Mouse (Mus musculus) gastrocnemius, postnatal 10 days (tissue): ENCODE measurements at regions not wholly inside any gene's neighbourhood (a gene's known extent, or its start where the extent isn't known, plus 50 kb on each side); places are given as distances from the start of the nearest gene placed in this dataset.
A peak's percentile ranks its signal among the peaks of the same experiment; 100 is the strongest.

Source experiments
- DNase-seq: peaks from one replicate; pipeline ENCODE4 v3.0.0; 2021; ENCODE audit warnings: mixed read lengths

DNA sequence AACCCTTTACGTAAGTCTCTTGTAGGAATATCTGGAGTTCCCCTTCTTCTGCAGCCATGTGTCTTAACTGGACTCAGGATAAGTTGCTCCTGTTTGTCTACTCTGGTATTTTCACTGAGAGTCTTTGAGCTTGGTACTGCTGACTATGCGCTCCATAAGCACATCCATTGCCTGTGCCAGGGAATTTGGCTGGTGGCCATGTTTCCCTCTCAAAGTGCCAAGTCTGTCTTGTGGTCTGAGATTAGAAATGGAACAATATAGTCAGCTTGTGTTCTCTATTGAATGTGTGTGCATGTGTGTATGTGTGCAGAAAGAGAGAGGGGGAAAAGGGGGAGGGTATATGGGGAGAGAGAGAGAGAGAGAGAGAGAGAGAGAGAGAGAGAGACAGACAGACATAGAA lies 263.7 kb downstream of the Olfm4 start:
- DNase-seq: peak; percentile 12

- DNase-seq: no peak
Observed at GRCm38 (mm10) chr14:80249882-80250281, 266.0 kb downstream of the Olfm4 start.

DNA sequence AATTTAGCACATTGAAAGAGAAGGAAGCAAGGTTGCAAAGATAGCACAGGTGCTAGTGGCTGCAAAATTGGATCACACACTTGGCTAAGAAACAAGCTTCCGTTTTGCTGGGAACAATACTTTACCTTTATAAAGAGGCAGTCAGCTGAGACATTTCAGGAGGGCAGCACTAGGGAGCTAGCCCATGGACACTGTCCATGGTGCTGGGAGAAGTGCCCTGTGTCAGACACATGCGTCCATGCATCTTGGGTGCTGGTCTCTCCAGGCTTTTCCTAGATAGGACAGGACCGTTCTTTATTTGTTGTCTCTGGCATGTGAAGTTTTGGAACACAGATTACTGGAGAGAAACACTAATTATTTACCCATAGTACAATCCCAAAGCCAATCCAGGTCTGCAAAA lies 273.2 kb downstream of the Olfm4 start:
- DNase-seq: peak; percentile 6

DNA sequence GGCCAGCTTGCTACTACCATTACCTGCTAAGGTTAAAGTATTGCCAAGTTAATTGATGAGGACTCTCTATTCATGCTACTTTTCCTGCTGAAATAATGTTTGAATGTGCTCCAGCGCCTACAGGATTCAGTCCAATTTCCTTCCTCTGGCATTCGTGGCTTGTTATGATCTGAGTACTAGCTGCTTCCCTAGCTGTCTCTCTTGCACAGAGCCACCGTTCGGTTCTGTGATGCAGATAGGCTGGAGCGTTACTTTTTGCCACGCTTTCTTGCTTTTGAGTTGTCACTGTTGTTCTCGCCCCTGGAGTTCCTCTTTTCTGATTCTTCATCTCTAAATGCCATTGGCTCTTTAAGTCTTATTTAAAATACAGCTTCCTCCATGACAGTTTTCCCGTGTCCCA lies 279.3 kb downstream of the Olfm4 start:
- no peak for DNase-seq

- no peak for DNase-seq
Observed at GRCm38 (mm10) chr14:80265081-80265480, 281.2 kb downstream of the Olfm4 start.

DNA sequence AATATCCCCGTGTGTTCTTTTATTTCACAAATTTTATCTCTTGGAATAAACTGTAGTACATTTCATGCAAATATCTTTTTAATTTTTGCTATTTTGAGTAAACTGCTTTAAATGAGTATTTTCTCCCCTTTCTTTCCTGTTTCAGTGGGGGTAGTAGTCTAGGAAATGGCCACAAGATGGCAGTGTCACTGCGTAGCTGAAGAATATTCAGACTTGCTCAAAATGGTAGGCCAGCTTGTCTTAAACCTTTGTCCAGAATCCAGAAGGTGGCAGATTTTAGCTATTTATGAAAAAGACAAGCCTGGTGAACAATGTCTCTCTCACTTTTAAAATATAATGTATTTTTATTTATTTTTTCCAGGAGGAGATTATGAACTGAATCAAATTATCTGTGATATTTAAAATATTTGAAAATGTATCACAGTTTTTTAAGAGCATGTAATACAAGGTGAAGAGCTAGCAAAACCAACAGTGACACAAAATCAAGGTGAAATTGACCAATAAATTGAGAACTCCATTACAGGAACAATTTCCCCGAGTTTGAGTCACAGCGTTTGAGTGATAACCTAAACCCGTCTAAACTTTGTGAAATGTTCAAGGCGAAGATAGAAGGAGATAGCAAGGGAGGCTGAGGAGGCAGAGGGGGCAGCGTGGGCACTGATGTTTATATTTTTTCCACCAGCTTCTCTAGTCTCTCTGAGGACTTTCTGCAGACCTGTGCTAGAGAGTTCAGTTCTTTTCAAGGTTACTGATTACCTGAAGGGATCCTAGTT lies 285.5 kb downstream of the Olfm4 start:
- peak; percentile 58 for DNase-seq

DNA sequence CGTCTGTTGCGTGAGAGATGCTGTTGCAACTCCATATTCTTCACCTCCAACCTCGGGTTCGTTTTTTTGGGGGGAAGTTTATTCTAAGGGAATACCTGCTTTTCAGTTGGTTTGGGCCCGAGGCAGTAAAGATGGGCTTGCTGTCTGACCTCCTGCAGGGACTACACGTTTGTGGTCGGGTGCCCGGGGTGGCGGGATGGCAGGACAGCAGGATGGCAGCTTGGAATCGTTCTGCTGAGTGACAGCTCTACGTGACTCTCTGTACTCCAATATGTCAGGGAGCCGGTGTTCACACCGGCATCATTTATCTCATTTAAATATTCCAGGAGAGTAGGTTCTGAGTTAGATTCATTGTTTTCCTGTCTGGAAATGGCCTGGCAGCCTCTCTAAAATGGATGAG lies 286.2 kb downstream of the Olfm4 start:
- DNase-seq: no peak

GRCm38 (mm10) chr14:80280188-80280587 lies 296.3 kb downstream of the Olfm4 start:
- DNase-seq: no peak

GRCm38 (mm10) chr14:80283726-80284125 lies 299.8 kb downstream of the Olfm4 start:
- no peak for DNase-seq

GRCm38 (mm10) chr14:80291360-80291759 lies 307.5 kb downstream of the Olfm4 start:
- no peak for DNase-seq

DNA sequence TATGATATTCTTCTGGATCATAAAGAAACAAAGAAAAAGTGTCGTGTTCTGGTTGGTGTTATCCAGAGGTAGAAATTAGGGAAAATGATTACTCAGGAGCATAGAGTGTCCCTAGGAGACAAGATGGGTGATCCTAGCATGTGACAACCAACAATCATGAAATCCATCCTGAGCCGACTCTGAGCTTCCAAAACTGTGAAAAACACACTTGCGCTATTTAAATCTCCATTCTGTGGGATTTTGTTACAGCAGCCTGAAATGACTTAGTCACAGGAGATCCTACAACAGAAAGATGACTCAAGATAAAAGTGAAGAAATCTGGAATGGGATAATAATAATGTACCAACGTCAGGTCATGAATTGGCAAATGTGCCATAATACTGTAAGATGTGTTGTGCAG lies 309.5 kb downstream of the Olfm4 start:
- no peak for DNase-seq

GRCm38 (mm10) chr14:80329651-80330050 lies 345.8 kb downstream of the Olfm4 start:
- no peak for DNase-seq

DNA sequence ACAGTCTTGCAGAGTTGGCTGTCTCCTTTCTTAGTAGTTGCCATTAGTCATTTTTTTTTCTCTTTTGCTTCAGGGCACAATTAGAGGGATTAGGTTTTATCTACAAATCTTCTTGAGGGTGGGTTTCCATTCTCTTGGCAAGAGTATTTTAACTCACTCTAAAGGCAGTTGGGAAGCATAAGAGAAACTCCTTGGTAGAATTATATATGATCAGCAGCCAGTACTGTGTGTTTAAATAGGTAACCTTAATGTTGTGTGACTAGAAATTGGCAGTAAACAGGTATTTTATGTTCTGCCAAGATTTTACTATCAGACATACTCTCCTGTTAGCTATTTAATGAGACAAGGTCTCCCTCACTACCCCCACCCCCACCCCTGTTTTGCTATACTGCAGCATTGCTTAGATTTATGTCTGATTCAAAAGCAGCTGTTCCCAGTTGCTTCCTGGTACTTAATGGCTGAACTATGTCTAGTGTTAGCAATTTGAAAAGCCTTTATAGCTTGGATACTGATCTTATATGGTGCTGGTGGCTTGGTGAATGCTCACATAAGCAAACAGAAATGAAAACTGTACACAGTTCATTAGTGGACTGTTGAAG lies 378.2 kb downstream of the Olfm4 start:
- no peak for DNase-seq

DNA sequence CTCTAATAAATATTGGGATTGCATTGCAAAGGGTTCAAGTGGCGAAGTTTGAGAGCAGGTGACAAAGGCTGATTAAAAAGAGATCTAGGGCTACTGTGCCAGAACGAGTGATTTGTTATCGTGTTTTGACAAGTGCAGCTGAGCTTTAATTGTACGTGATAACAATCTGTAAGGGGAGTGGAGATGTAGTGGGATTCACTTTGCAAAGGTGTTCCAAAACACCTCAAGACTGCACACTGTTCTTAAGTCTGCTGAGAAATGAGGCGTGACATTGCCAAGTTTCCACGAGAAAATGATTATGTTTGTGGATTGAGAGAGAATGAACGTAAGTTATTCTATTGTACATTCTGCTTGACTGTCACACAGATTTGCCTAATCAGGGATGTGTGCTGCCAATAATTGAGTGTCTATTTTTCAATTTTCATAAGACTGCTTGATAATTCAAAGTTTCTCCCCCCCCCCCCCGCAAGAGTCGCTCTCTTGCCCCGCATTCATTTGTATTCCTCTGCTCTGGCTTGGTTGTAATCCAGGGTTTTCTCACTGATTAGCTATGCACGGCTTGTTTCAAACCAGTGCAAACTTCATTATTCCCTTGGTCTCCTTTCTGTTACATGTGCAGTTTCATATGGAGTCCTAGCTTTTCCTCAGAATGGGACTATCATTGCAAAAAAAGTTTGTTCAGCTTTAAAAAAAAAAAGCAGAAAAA lies 385.7 kb downstream of the Olfm4 start:
- no peak for DNase-seq

- peak; percentile 10 for DNase-seq
Observed at GRCm38 (mm10) chr14:80374290-80374689, 390.4 kb downstream of the Olfm4 start.

DNA sequence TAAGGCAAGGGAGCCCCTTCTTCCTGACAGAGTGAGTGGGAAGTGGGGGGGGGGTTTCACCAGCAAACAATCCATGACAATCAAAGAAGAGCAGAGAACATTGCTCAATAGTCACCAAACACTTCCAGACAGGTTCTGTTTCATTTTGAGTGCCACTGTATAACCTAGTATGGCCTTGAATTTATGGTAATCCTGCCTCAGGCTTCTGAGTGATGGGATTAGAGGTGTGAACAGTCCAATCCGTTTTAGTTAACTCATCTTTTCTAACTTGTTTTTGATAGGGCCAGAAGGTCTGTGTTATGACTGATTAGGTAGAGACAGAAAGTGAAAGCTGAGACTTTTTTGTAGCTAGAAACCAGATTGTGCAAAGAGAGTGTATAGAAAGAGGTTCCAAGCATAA lies 393.2 kb downstream of the Olfm4 start:
- no peak for DNase-seq

- no peak for DNase-seq
Observed at GRCm38 (mm10) chr14:80391418-80391817, 407.5 kb downstream of the Olfm4 start.

- no peak for DNase-seq
Observed at GRCm38 (mm10) chr14:80408317-80408716, 424.4 kb downstream of the Olfm4 start.

DNA sequence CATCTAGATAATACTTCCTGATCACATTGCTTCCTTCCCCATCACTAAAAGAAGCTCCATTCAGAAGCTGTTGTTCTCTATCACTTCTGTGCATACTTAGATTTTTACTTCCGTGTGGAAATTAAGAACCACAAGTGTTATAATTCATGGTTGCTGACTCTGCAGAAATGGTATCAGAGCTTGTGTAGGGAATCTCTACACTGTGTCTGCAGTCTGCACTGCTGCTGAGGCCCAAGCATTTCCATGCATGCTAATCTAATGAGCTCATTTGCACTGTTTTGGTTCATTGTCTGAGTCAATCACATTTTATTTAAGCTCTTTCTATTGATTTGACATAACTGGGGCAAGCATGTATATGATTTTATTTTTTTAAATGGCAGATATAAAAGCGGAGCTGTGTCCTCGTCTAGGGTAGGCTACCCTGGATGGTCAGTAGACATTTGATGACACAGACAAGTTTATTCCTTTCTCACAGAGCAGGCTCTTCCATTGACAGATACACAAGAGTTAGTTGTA lies 435.0 kb downstream of the Olfm4 start:
- DNase-seq: no peak

- DNase-seq: no peak
Observed at GRCm38 (mm10) chr14:80443820-80444219, 459.9 kb downstream of the Olfm4 start.

DNA sequence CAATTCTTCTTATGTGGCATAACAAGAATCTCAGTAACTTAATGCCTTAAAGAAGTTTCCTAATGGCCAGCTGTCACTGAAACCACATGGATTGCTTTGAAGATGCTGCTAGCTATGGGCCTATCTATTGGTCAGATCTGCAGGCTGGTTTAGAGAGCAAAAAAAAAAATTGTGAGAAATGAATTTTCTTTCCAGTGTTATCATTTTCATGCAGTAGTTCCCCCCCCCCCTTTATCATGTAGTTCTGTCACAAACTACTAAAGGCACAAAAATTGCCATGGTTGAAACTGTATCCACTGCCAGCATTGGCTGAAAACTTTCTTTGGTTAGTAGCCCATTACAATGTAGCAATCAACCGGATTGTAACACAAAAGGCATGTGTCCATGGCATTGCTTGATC lies 487.6 kb downstream of the Olfm4 start:
- DNase-seq: no peak

DNA sequence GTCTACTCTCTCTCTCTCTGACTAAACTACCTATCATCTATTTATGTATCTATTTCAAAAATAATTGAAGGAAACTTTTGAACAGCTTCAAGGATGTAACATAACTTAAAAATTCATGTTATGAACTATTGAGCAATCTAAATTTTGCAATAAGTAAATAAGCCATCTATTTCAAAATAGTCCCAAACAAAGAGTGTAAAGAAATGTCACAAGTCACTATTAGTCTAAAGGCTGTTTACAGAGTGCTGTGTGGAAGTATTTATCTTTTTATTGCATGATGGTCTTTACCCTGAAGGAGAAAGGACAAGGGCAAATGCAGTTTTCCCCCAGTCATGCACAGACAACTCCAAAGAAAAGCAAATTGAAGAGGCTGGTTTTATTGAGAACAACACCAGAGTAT lies 496.0 kb downstream of the Olfm4 start:
- DNase-seq: no peak

DNA sequence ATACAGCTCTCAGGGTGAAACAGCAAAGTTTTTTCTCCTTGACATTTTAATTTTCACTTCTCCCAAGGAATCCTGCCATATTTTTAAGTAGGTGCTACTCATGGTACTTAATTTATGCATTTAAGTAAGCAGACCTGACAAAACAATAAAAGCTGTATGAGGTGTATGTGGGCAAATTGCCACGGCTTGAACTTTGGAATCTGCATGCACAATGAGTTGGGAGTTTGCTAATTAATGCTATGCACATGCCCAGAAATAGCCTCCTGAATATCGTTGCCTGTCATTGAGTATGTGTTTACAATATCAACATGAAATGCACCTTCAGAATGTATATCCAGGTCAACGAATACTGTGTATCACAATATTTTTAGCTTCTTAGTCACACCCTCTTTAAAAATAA lies 498.9 kb downstream of the Olfm4 start:
- DNase-seq: no peak
